Mouse (Mus musculus) MEL (cell line): ENCODE measurements around the gene 1700042G07Rik. TPM values are rescaled to one million over a fixed set of nuclear protein-coding genes. Genes with fewer than 3 reads are reported as not detected.
A peak's percentile ranks its signal among the peaks of the same experiment; 100 is the strongest.

ENCODE experiments used
- DNase-seq: peaks from one replicate; pipeline ENCODE4 v3.0.0; 2011; ENCODE audit warnings: low read depth, low spot score
- H3K27ac ChIP-seq: 2 replicates; pipeline ENCODE4 v1.5.1; 2012; ENCODE audit warnings: low read depth, mild to moderate bottlenecking, control low read depth, low read length, moderate library complexity; ENCODE audit not compliant: control insufficient read depth
- H3K27me3 ChIP-seq, 2 experiments: fragments of 150-350 bp in 1 of 2; sonication (generic) in 1 of 2; 2 replicates each; pipeline ENCODE4 v1.6.1; 2012; ENCODE audit warnings: low read length in 2 of 2, mild to moderate bottlenecking in 2 of 2, improper control_type of control experiment in 1 of 2, moderate library complexity in 1 of 2; ENCODE audit not compliant: insufficient read depth in 2 of 2, control insufficient read depth in 1 of 2
- H3K36me3 ChIP-seq, 2 experiments: 2 replicates each; pipeline ENCODE4 v1.6.1; 2012 to 2014; ENCODE audit warnings: low read length in 2 of 2, improper control_type of control experiment in 1 of 2, inconsistent platforms in 1 of 2, mild to moderate bottlenecking in 1 of 2; ENCODE audit not compliant: insufficient read depth in 2 of 2, control insufficient read depth in 1 of 2
- H3K4me1 ChIP-seq, 2 experiments: fragments of 150-350 bp in 1 of 2; sonication (generic) in 1 of 2; 2 replicates each; pipeline ENCODE4 v1.6.1; 2012; ENCODE audit warnings: low read length in 2 of 2, improper control_type of control experiment in 1 of 2, mild to moderate bottlenecking in 1 of 2; ENCODE audit not compliant: insufficient read depth in 2 of 2, control insufficient read depth in 1 of 2
- H3K4me3 ChIP-seq, 2 experiments: fragments of 150-350 bp in 1 of 2; sonication (generic) in 1 of 2; 2 replicates each; pipeline ENCODE4 v1.5.1; 2012; ENCODE audit warnings: low read depth in 2 of 2, low read length in 2 of 2, mild to moderate bottlenecking in 2 of 2, moderate library complexity in 2 of 2, control low read depth in 1 of 2, improper control_type of control experiment in 1 of 2; ENCODE audit not compliant: control insufficient read depth in 1 of 2, insufficient read depth in 1 of 2
- H3K79me2 ChIP-seq: 2 replicates; pipeline ENCODE4 v1.6.1; 2012; ENCODE audit warnings: mild to moderate bottlenecking, low read length, moderate library complexity; ENCODE audit not compliant: control insufficient read depth, poor library complexity, insufficient read depth
- H3K9ac ChIP-seq: 2 replicates; pipeline ENCODE4 v1.6.1; 2012; ENCODE audit warnings: low read depth, mild to moderate bottlenecking, control low read depth, low read length, moderate library complexity; ENCODE audit not compliant: control insufficient read depth, poor library complexity, severe bottlenecking
- H3K9me3 ChIP-seq: fragments of 150-350 bp; sonication (generic); replicated peaks from 2 replicates; pipeline ENCODE4 v1.6.1; 2012; ENCODE audit warnings: mild to moderate bottlenecking, low read length, improper control_type of control experiment, moderate library complexity; ENCODE audit not compliant: insufficient read depth
- BHLHE40 ChIP-seq: IDR thresholded peaks from 2 replicates; pipeline ENCODE4 v1.6.1; 2012; ENCODE audit warnings: low read depth, mild to moderate bottlenecking, inconsistent platforms, low read length, improper control_type of control experiment, borderline replicate concordance
- CTCF ChIP-seq, 3 experiments: IDR thresholded peaks in 2 of 3; conservative IDR thresholded peaks in 1 of 3; 2 replicates each; pipeline ENCODE4 v1.5.1; 2011 to 2012; ENCODE audit warnings: low read length in 3 of 3, low read depth in 2 of 3, mild to moderate bottlenecking in 2 of 3, improper control_type of control experiment in 1 of 3, inconsistent platforms in 1 of 3, mixed read lengths in 1 of 3, moderate library complexity in 1 of 3; ENCODE audit not compliant: control insufficient read depth in 1 of 3, insufficient read depth in 1 of 3, poor library complexity in 1 of 3, severe bottlenecking in 1 of 3
- E2F4 ChIP-seq: IDR thresholded peaks from 2 replicates; pipeline ENCODE4 v1.6.1; 2011; ENCODE audit warnings: low read depth, low read length, improper control_type of control experiment, borderline replicate concordance
- EP300 ChIP-seq, 2 experiments: IDR thresholded peaks; 2 replicates each; pipeline ENCODE4 v1.6.1; 2011; ENCODE audit warnings: improper control_type of control experiment in 2 of 2, low read length in 2 of 2, low read depth in 1 of 2, mild to moderate bottlenecking in 1 of 2
- GABPA ChIP-seq: IDR thresholded peaks from 2 replicates; pipeline ENCODE4 v1.6.1; 2012; ENCODE audit warnings: low read depth, mild to moderate bottlenecking, inconsistent platforms, low read length, improper control_type of control experiment, moderate library complexity
- KAT2A ChIP-seq: conservative IDR thresholded peaks from 2 replicates; pipeline ENCODE4 v1.6.1; 2012; ENCODE audit warnings: low read depth, low read length, improper control_type of control experiment, inconsistent platforms
- MAFK ChIP-seq: IDR thresholded peaks from 2 replicates; pipeline ENCODE4 v1.6.1; 2011; ENCODE audit warnings: low read depth, mild to moderate bottlenecking, low read length, improper control_type of control experiment, borderline replicate concordance
- MXI1 ChIP-seq: IDR thresholded peaks from 2 replicates; pipeline ENCODE4 v1.6.1; 2011; ENCODE audit warnings: mild to moderate bottlenecking, low read depth, low read length, improper control_type of control experiment
- MYB ChIP-seq: IDR thresholded peaks from 2 replicates; pipeline ENCODE4 v1.6.1; 2011; ENCODE audit warnings: mild to moderate bottlenecking, low read depth, low read length, improper control_type of control experiment
- MYC ChIP-seq: IDR thresholded peaks from 2 replicates; pipeline ENCODE4 v1.6.1; 2011; ENCODE audit warnings: low read depth, mild to moderate bottlenecking, low read length, improper control_type of control experiment, moderate library complexity
- NELFE ChIP-seq: IDR thresholded peaks from 2 replicates; pipeline ENCODE4 v1.6.1; 2011; ENCODE audit warnings: low read depth, low read length, improper control_type of control experiment
- POLR2A ChIP-seq, 2 experiments: IDR thresholded peaks; 2 replicates each; pipeline ENCODE4 v1.6.1; 2011 to 2012; ENCODE audit warnings: low read length in 2 of 2, mild to moderate bottlenecking in 2 of 2, control low read depth in 1 of 2, improper control_type of control experiment in 1 of 2, low read depth in 1 of 2, moderate library complexity in 1 of 2; ENCODE audit not compliant: control insufficient read depth in 1 of 2, insufficient read depth in 1 of 2, poor library complexity in 1 of 2
- POLR2AphosphoS2 ChIP-seq: IDR thresholded peaks from 2 replicates; pipeline ENCODE4 v1.6.1; 2011; ENCODE audit warnings: low read length, improper control_type of control experiment
- RAD21 ChIP-seq: IDR thresholded peaks from 2 replicates; pipeline ENCODE4 v1.6.1; 2011; ENCODE audit warnings: mild to moderate bottlenecking, low read depth, low read length, improper control_type of control experiment
- SIN3A ChIP-seq: IDR thresholded peaks from 2 replicates; pipeline ENCODE4 v1.6.1; 2012; ENCODE audit warnings: low read length, improper control_type of control experiment, inconsistent platforms
- SMC3 ChIP-seq: IDR thresholded peaks from 2 replicates; pipeline ENCODE4 v1.6.1; 2011; ENCODE audit warnings: low read depth, low read length, improper control_type of control experiment
- TAL1 ChIP-seq: IDR thresholded peaks from 2 replicates; pipeline ENCODE4 v1.6.1; 2012; ENCODE audit warnings: mild to moderate bottlenecking, inconsistent platforms, low read length, moderate library complexity, mixed read lengths
- TBP ChIP-seq: IDR thresholded peaks from 2 replicates; pipeline ENCODE4 v1.8.0; 2011; ENCODE audit warnings: low read depth, low read length, improper control_type of control experiment
- TCF12 ChIP-seq: IDR thresholded peaks from 2 replicates; pipeline ENCODE4 v1.6.1; 2014; ENCODE audit warnings: low read depth, mild to moderate bottlenecking, inconsistent platforms, low read length, improper control_type of control experiment, moderate library complexity
- UBTF ChIP-seq: IDR thresholded peaks from 2 replicates; pipeline ENCODE4 v1.6.1; 2012; ENCODE audit warnings: low read depth, mild to moderate bottlenecking, inconsistent platforms, low read length, improper control_type of control experiment, moderate library complexity, borderline replicate concordance; ENCODE audit not compliant: insufficient read depth
- USF2 ChIP-seq, 2 experiments: IDR thresholded peaks; 2 replicates each; pipeline ENCODE4 v1.6.1; 2011 to 2012; ENCODE audit warnings: improper control_type of control experiment in 2 of 2, low read length in 2 of 2, borderline replicate concordance in 1 of 2, inconsistent platforms in 1 of 2, low read depth in 1 of 2, mild to moderate bottlenecking in 1 of 2; ENCODE audit not compliant: insufficient read depth in 1 of 2
- ZC3H11A ChIP-seq: IDR thresholded peaks from 2 replicates; pipeline ENCODE4 v1.6.1; 2012; ENCODE audit warnings: low read depth, mild to moderate bottlenecking, inconsistent platforms, low read length, improper control_type of control experiment
- ZKSCAN1 ChIP-seq: IDR thresholded peaks from 2 replicates; pipeline ENCODE4 v1.6.1; 2012; ENCODE audit warnings: low read depth, mild to moderate bottlenecking, inconsistent platforms, low read length, improper control_type of control experiment, moderate library complexity
- ZMIZ1 ChIP-seq: IDR thresholded peaks from 2 replicates; pipeline ENCODE4 v1.6.1; 2012; ENCODE audit warnings: low read depth, mild to moderate bottlenecking, inconsistent platforms, low read length, improper control_type of control experiment, moderate library complexity
- ZNF384 ChIP-seq: IDR thresholded peaks from 2 replicates; pipeline ENCODE4 v1.6.1; 2012; ENCODE audit warnings: low read depth, mild to moderate bottlenecking, inconsistent platforms, low read length, improper control_type of control experiment
- polyA plus RNA-seq, 2 experiments: library from polyadenylated mRNA; stranded (reverse) in 1 of 2; unstranded in 1 of 2; fragments of >175 nt in 1 of 2; fragments of >200 nt in 1 of 2; gene quantifications; 2 replicates each; pipeline versions ENCODE4 v1.2.1 to v1.2.4; 2012; ENCODE audit warnings: low replicate concordance in 2 of 2, low read depth in 1 of 2; ENCODE audit not compliant: insufficient read length in 2 of 2, insufficient read depth in 1 of 2, missing spikeins in 1 of 2
- total RNA-seq: library from RNA; depleted of rRNA; stranded (reverse); fragments of 300-350 nt; gene quantifications from 2 replicates; pipeline ENCODE4 v1.2.3, GENCODE M21; 2012

The 1700042G07Rik gene
- total and polyA plus RNA-seq, 3 experiments = not detected

DNA sequence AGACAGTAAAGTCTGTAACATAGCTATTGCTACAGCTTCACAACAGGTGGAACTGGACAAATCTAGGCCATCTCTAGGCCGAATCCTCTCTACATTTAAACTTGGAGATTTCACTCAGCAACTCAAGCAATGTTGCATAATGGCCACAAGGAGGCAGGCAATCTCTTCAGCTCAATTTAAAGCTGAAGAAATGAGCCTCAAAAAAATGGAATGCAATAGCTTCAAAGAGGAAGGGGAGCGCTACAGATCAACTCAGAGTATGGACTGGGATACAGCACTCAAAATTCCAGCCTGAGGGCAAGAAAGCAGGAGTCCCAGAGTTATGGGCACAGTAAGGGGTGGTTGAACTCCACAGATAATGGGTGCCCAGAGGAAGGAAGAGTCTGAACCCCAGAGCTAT lies 38.2 kb upstream of the 1700042G07Rik start:
- TF ChIP-seq USF2 (IDR thresholded peaks at IDR 0.05; ENCODE audit: borderline replicate concordance in 1 of 2, insufficient read depth in 1 of 2, low read depth in 1 of 2, low read length in 2 of 2) = no peak
- no peak for TF ChIP-seq E2F4
- TF ChIP-seq RAD21 = peak; percentile 84
- TF ChIP-seq ZC3H11A = peak; percentile 74
- peak; percentile 79 for TF ChIP-seq SMC3
- 0 out of 2 replicates have a peak, but pooled peaks have one; percentile 16 for TF ChIP-seq BHLHE40
- TF ChIP-seq ZNF384 = peak; percentile 74
- no peak for TF ChIP-seq NELFE
- TF ChIP-seq MYB = no peak
- TF ChIP-seq GABPA = no peak
- 0 out of 2 replicates have a peak, but pooled peaks have one; percentile 43 for TF ChIP-seq SIN3A
- no peak for TF ChIP-seq UBTF
- no peak for TF ChIP-seq MYC
- peak; percentile 44 to 89 (median 86) for TF ChIP-seq CTCF (IDR thresholded peaks at IDR 0.05 in 2 of 3, conservative IDR thresholded peaks at IDR 0.05 in 1 of 3; ENCODE audit: control insufficient read depth in 1 of 3, insufficient read depth in 1 of 3, low read depth in 2 of 3, low read length in 3 of 3, poor library complexity in 1 of 3, severe bottlenecking in 1 of 3)
- no peak for TF ChIP-seq POLR2A (IDR thresholded peaks at IDR 0.05; ENCODE audit: control insufficient read depth in 1 of 2, insufficient read depth in 1 of 2, low read depth in 1 of 2, low read length in 2 of 2, poor library complexity in 1 of 2)
- TF ChIP-seq MXI1 = no peak
- no peak for TF ChIP-seq TAL1
- H3K4me1 ChIP-seq = peaks cover 0 to 2% of the 10 kb centered on the region in 2 experiments; a peak in 1 of 4 replicates
- H3K9ac ChIP-seq = no peak overlapping the region
- no peaks in the 10 kb centered on the region for H3K9me3 ChIP-seq
- DNase-seq = peak; percentile 65
- H3K4me3 ChIP-seq = no peak overlapping the region
- 0 out of 4 replicates have a peak, but pooled peaks cover 0 to 2% of the 10 kb centered on the region in 2 experiments for H3K36me3 ChIP-seq
- H3K27ac ChIP-seq = no peak overlapping the region
- H3K27me3 ChIP-seq = no peaks in the 10 kb centered on the region
- H3K79me2 ChIP-seq = no peaks in the 10 kb centered on the region

DNA sequence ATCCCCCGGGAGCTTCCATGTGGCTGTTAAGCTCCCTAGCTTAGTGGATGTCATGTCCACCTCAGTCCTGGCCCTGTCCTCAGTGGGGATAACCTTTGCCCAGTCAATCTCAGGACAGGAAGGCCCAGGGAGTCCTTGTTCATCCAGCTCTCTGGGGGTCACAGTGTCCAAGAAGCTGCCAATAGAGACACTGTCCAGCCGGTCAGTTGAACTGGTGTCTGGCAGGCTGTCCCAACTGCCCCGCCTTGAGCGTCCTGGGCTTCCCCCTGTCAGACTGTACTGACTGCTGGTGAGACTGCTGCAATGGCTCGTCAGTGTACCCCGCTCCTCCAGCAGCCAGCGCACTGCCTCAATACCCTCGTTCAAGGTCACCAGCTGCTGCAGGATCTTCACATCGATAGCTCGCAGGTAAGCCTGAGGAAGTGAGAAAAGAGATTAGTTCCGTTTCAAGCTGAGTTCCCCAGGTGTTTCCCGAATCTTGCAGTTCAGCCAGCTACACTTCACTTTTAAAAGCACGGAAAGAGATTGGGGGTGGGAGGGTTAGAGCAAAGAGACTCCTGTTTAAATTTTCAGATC lies 35.7 kb upstream of the 1700042G07Rik start:
- Histone ChIP-seq H3K27me3 (no peaks in the 10 kb centered on the region), H3K9me3 (no peaks in the 10 kb centered on the region), H3K9ac (no peak overlapping the region), H3K36me3 (0 out of 4 replicates have a peak, but pooled peaks cover 0 to 2% of the 10 kb centered on the region in 2 experiments), H3K4me3 (no peak overlapping the region), H3K79me2 (no peaks in the 10 kb centered on the region), H3K27ac (no peak overlapping the region), H3K4me1 (peaks cover 0 to 2% of the 10 kb centered on the region in 2 experiments; a peak in 1 of 4 replicates)
- no peak for DNase-seq
- no peak for TF ChIP-seq SIN3A
- TF ChIP-seq ZMIZ1 = no peak
- no peak for TF ChIP-seq USF2 (IDR thresholded peaks at IDR 0.05; ENCODE audit: borderline replicate concordance in 1 of 2, insufficient read depth in 1 of 2, low read depth in 1 of 2, low read length in 2 of 2)
- no peak for TF ChIP-seq ZNF384
- no peak for TF ChIP-seq TCF12
- TF ChIP-seq POLR2AphosphoS2 = no peak
- TF ChIP-seq ZKSCAN1 = no peak
- no peak for TF ChIP-seq E2F4
- TF ChIP-seq KAT2A = no peak
- TF ChIP-seq RAD21 = no peak
- TF ChIP-seq EP300 (IDR thresholded peaks at IDR 0.05; ENCODE audit: low read depth in 1 of 2, low read length in 2 of 2) = no peak
- no peak for TF ChIP-seq GABPA
- no peak for TF ChIP-seq MYC
- no peak for TF ChIP-seq SMC3
- no peak for TF ChIP-seq CTCF (IDR thresholded peaks at IDR 0.05 in 2 of 3, conservative IDR thresholded peaks at IDR 0.05 in 1 of 3; ENCODE audit: control insufficient read depth in 1 of 3, insufficient read depth in 1 of 3, low read depth in 2 of 3, low read length in 3 of 3, poor library complexity in 1 of 3, severe bottlenecking in 1 of 3)
- no peak for TF ChIP-seq UBTF
- no peak for TF ChIP-seq MXI1
- TF ChIP-seq TBP = no peak
- no peak for TF ChIP-seq MAFK
